Mouse (Mus musculus) thymus, adult 18-20 months (tissue): ENCODE data around the gene Id2.

Source experiments
- DNase-seq, 2 experiments: peaks; one replicate each; pipeline ENCODE4 v3.0.0; 2022; ENCODE audit warnings: mixed read lengths in 2 of 2

The Id2 gene

GRCm38 (mm10) chr12:25074344-25074743 is 22.6 kb downstream of the Id2 start:
- no peak for DNase-seq

GRCm38 (mm10) chr12:25073374-25073773 is 23.6 kb downstream of the Id2 start:
- DNase-seq: no peak

GRCm38 (mm10) chr12:25062264-25062663 is 34.7 kb downstream of the Id2 start:
- DNase-seq: no peak

GRCm38 (mm10) chr12:25060901-25061300 is 36.0 kb downstream of the Id2 start:
- DNase-seq: no peak

GRCm38 (mm10) chr12:25059487-25060200 is 37.3 kb downstream of the Id2 start:
- no peak for DNase-seq

- peak; percentile 18 to 46 for DNase-seq
These were observed 42.0 kb downstream of the Id2 start for GRCm38 (mm10) chr12:25054963-25055362.

- DNase-seq: no peak
These were observed 42.4 kb downstream of the Id2 start for GRCm38 (mm10) chr12:25054511-25054910.

- DNase-seq: no peak
These were observed 47.7 kb downstream of the Id2 start for GRCm38 (mm10) chr12:25049253-25049652.

GRCm38 (mm10) chr12:25044579-25044978 is 52.4 kb downstream of the Id2 start:
- DNase-seq: no peak

GRCm38 (mm10) chr12:25044056-25044455 is 52.9 kb downstream of the Id2 start:
- no peak for DNase-seq
